Comparison of ENCODE assay signal across 16 mouse cellular contexts in genomic region chr16:95245499-95245898, GRCm38 (mm10). TPM values are rescaled to one million over a fixed set of nuclear protein-coding genes. Genes with fewer than 3 reads are reported as not detected.
"Had no signal": no experiment of that assay in that cellular context is flagged by ENCODE, and none has a peak within 500 bp of the region (broad histone marks: within the 10 kb centered on the region; RNA-seq: fewer than 3 reads in every experiment).

No protein-coding gene starts in this region.

- H3K9ac ChIP-seq: limb, embryonic 12.5 days; liver, embryonic 13.5 days; liver, postnatal 0 days; lung, embryonic 15.5 days; neural tube, embryonic 15.5 days had no signal

- H3K4me1 ChIP-seq: limb, embryonic 12.5 days; midbrain, embryonic 10.5 days; neural tube, embryonic 15.5 days had no signal

- H3K4me2 ChIP-seq: limb, embryonic 12.5 days; liver, embryonic 13.5 days; lung, embryonic 15.5 days; neural tube, embryonic 15.5 days had no signal

- H3K27me3 ChIP-seq: limb, embryonic 12.5 days; liver, embryonic 13.5 days; lung, embryonic 15.5 days; neural tube, embryonic 15.5 days had no signal

- H3K9me3 ChIP-seq: limb, embryonic 12.5 days; liver, embryonic 13.5 days; lung, embryonic 15.5 days; midbrain, embryonic 10.5 days; neural tube, embryonic 15.5 days had no signal

- H3K36me3 ChIP-seq: limb, embryonic 12.5 days; liver, embryonic 13.5 days; lung, embryonic 15.5 days; midbrain, embryonic 10.5 days; neural tube, embryonic 15.5 days had no signal

- H3K27ac ChIP-seq: limb, embryonic 12.5 days; liver, embryonic 13.5 days; lung, embryonic 15.5 days; midbrain, embryonic 10.5 days; neural tube, embryonic 15.5 days had no signal

- DNase-seq: kidney, adult 8-10 months; layer of hippocampus, postnatal 36 days; liver; liver, embryonic 13.5 days; liver, postnatal 0 days; midbrain, embryonic 14.5 days; right cerebral cortex, postnatal 4 days; spleen, adult 18-20 months; thymus, adult 18-20 months; thymus, postnatal 14 days had no signal

- H3K4me3 ChIP-seq: limb, embryonic 12.5 days; liver, embryonic 13.5 days; lung, embryonic 15.5 days; midbrain, embryonic 10.5 days; myocyte; neural tube, embryonic 15.5 days had no signal

- ATAC-seq: liver, postnatal 0 days had no signal

RNA-seq across cellular contexts. Expression of gene Kcnj15, which starts 11.9 kb away (rescaled TPM):
- total RNA-seq: layer of hippocampus, postnatal 36 days; megakaryocyte, adult 5-6 weeks had no signal
- polyA plus RNA-seq: midbrain, embryonic 14.5 days had no signal
